Mouse (Mus musculus): ENCODE results near the gene Apobec1. TPM values are rescaled to one million over a fixed set of nuclear protein-coding genes. Genes with fewer than 3 reads are reported as not detected.

Apobec1 gene
- polyA plus RNA-seq, 1 experiment from 2014 or later = 3.3 TPM

GRCm38 (mm10) chr6:122571617-122571959 lies 30.7 kb downstream of the Apobec1 start:
- H3K4me3 ChIP-seq (replicated peaks) = no peak overlapping the region
- ATAC-seq (replicated peaks; ENCODE audit: low FRiP score) = no peak
- 84% methylated on average over 3 of the region's 3 CpGs for WGBS
- no peaks in the 10 kb centered on the region for H3K4me1 ChIP-seq
- H3K27ac ChIP-seq = no peak overlapping the region
- H3K36me3 ChIP-seq = no peaks in the 10 kb centered on the region
- H3K4me2 ChIP-seq = no peak overlapping the region
- no peak overlapping the region for H3K9ac ChIP-seq
- H3K27me3 ChIP-seq = no peaks in the 10 kb centered on the region
- no peaks in the 10 kb centered on the region for H3K9me3 ChIP-seq (replicated peaks)

DNA sequence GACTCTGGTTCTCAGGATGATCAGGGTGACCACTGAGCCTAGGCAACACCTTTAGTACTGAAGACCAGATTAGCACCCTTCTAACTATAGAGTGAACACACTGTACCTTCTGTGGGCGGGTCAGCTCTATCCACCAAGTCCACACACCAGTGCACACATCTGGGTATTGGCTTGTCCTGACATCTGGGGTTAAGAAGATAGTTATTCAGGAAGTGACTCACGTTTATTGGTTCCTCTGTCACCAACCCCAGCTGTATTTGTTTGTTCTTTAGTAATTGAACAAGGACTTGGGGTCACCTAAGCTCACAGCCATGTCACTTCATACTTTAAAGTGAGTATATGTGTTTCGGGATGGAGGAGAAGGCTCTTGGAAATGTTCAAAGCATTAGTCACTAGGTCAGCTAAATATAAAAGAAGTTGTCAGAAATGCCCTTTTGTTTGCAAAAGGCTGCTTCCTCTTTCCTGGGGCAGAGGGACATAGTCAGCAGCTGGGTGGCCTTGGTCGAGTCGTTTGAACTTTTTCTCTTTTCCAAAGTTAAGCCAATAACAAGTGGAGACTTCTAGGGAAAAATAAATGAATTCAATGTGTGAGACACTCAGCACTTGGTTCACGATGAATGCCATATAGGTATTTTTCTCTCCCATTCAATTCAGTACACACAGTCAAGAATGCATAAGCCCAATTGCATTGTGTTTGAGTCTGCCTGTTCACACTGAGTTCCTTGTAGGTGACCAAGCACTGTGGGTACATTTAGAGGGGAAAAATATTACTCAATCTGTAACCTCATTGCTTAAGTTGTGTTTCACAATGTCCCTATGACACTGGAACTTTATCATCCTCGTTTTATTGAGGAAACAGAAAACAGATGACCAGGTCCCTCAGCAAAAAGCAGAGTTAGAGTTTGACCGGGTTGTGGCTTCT lies 31.3 kb downstream of the Apobec1 start:
- ATAC-seq (replicated peaks; ENCODE audit: low FRiP score) = no peak
- Histone ChIP-seq H3K36me3 (no peaks in the 10 kb centered on the region), H3K4me3 (replicated peaks) (no peak overlapping the region), H3K9me3 (replicated peaks) (no peaks in the 10 kb centered on the region), H3K4me2 (no peak overlapping the region), H3K27me3 (no peaks in the 10 kb centered on the region), H3K27ac (no peak overlapping the region), H3K4me1 (no peaks in the 10 kb centered on the region), H3K9ac (no peak overlapping the region)
- 55% methylated on average over 8 of the region's 8 CpGs for WGBS

DNA sequence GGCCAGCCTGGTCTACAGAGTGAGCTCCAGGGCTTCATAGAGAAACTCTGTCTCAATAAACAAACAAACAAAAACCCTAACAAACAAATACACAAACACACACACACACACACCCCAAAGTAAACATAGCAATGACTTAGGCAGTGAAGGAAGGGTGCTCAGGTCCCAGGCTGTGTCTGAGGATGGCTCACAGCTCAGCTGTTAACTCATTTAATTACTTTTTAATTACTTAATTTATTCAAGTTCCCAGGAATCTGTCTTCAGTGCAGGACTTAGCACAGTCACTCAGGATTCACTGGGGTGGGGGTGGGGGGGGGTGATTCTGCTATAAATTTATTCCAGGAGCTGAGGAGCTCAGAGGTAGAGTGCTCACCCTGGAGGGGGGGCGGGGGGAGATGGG lies 32.5 kb downstream of the Apobec1 start:
- no peak overlapping the region for H3K4me3 ChIP-seq (replicated peaks)
- 67% methylated on average over 1 of the region's 1 CpGs for WGBS
- H3K4me1 ChIP-seq = no peaks in the 10 kb centered on the region
- H3K9ac ChIP-seq = no peak overlapping the region
- H3K9me3 ChIP-seq (replicated peaks) = no peaks in the 10 kb centered on the region
- H3K27me3 ChIP-seq = peaks cover under 1% of the 10 kb centered on the region; the same call in 1 of the 2 replicates
- H3K36me3 ChIP-seq = no peaks in the 10 kb centered on the region
- no peak overlapping the region for H3K27ac ChIP-seq
- no peak for ATAC-seq (replicated peaks; ENCODE audit: low FRiP score)
- H3K4me2 ChIP-seq = no peak overlapping the region

- Histone ChIP-seq H3K4me2 (no peak overlapping the region), H3K27me3 (peaks cover 4% of the 10 kb centered on the region; the same call in 1 of the 2 replicates), H3K9ac (no peak overlapping the region), H3K9me3 (replicated peaks) (no peaks in the 10 kb centered on the region), H3K36me3 (no peaks in the 10 kb centered on the region), H3K4me1 (no peaks in the 10 kb centered on the region), H3K4me3 (replicated peaks) (no peak overlapping the region), H3K27ac (no peak overlapping the region)
- no peak for ATAC-seq (replicated peaks; ENCODE audit: low FRiP score)
- 68% methylated on average over 5 of the region's 5 CpGs for WGBS
These were observed 33.1 kb downstream of the Apobec1 start for GRCm38 (mm10) chr6:122569113-122569512.

GRCm38 (mm10) chr6:122565070-122565784 lies 37.0 kb downstream of the Apobec1 start:
- no peak overlapping the region for H3K4me3 ChIP-seq (replicated peaks)
- no peaks in the 10 kb centered on the region for H3K4me1 ChIP-seq
- H3K36me3 ChIP-seq = no peaks in the 10 kb centered on the region
- H3K4me2 ChIP-seq = no peak overlapping the region
- peaks cover 17% of the 10 kb centered on the region for H3K27me3 ChIP-seq
- no peaks in the 10 kb centered on the region for H3K9me3 ChIP-seq (replicated peaks)
- WGBS = 87% methylated on average over 9 of the region's 9 CpGs
- H3K9ac ChIP-seq = no peak overlapping the region
- ATAC-seq (replicated peaks; ENCODE audit: low FRiP score) = no peak
- no peak overlapping the region for H3K27ac ChIP-seq

- H3K36me3 ChIP-seq = no peaks in the 10 kb centered on the region
- no peak overlapping the region for H3K9ac ChIP-seq
- peaks cover 17% of the 10 kb centered on the region for H3K27me3 ChIP-seq
- no peaks in the 10 kb centered on the region for H3K4me1 ChIP-seq
- no peaks in the 10 kb centered on the region for H3K9me3 ChIP-seq (replicated peaks)
- H3K4me3 ChIP-seq (replicated peaks) = no peak overlapping the region
- H3K27ac ChIP-seq = no peak overlapping the region
- H3K4me2 ChIP-seq = 0 out of 2 replicates have a peak overlapping the region, but pooled peaks have one; percentile 21
- 1% methylated on average over 6 of the region's 6 CpGs for WGBS
- ATAC-seq (replicated peaks; ENCODE audit: low FRiP score) = no peak
These were observed 39.8 kb downstream of the Apobec1 start for GRCm38 (mm10) chr6:122562463-122562862.

GRCm38 (mm10) chr6:122561005-122561404 lies 41.2 kb downstream of the Apobec1 start:
- Histone ChIP-seq H3K27ac (no peak overlapping the region), H3K9ac (no peak overlapping the region), H3K9me3 (replicated peaks) (no peaks in the 10 kb centered on the region), H3K4me1 (peaks cover 5% of the 10 kb centered on the region; the same call in 1 of the 2 replicates), H3K36me3 (no peaks in the 10 kb centered on the region), H3K4me3 (replicated peaks) (no peak overlapping the region), H3K27me3 (peaks cover 21% of the 10 kb centered on the region), H3K4me2 (peak overlapping the region; percentile 53; the same call in 1 of the 2 replicates)
- 84% methylated on average over 20 of the region's 20 CpGs for WGBS
- ATAC-seq (replicated peaks; ENCODE audit: low FRiP score) = peak; percentile 30; the same call in 1 of the 2 replicates

- Histone ChIP-seq H3K9ac (no peak overlapping the region), H3K4me2 (peak overlapping the region; percentile 53), H3K4me1 (peaks cover 5% of the 10 kb centered on the region; the same call in 1 of the 2 replicates), H3K4me3 (replicated peaks) (peak overlapping the region; percentile 20; the same call in 1 of the 2 replicates), H3K36me3 (no peaks in the 10 kb centered on the region), H3K27ac (no peak overlapping the region), H3K27me3 (peaks cover 25% of the 10 kb centered on the region), H3K9me3 (replicated peaks) (no peaks in the 10 kb centered on the region)
- WGBS = 8% methylated on average over 17 of the region's 17 CpGs
- 0 out of 2 replicates have a peak, but pooled peaks have one; percentile 31 for ATAC-seq (replicated peaks; ENCODE audit: low FRiP score)
These were observed 41.8 kb downstream of the Apobec1 start for GRCm38 (mm10) chr6:122560427-122560826.

DNA sequence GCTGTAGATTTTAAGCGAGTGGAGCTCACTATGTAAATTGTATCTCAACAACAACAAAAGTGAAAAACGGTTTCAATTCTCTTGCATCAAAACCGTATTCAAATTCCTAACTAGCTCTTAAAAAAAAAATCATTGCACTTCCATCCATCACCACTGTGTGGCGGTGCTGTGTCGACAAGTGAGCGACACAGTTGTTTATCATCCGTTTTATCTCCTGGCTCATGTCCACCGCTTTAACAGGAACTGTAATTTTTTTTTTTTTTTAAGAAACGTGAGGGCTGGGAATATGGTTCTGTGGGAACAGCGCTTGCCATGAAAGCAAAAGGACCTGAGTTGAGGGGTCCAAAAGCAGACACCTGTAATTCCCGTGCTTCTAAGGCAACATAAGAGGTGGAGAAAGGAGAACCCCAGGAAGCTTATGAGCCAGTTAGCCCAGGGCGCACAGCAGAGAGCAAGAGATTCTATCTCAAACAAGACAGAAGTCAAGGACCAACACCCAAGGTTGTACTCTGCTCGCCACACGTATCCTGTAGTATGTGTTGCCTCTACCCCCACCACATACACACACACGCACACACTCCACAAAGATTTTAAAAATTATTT lies 45.2 kb downstream of the Apobec1 start:
- ATAC-seq (replicated peaks; ENCODE audit: low FRiP score) = no peak

GRCm38 (mm10) chr6:122555266-122555665 lies 47.0 kb downstream of the Apobec1 start:
- no peak for ATAC-seq (replicated peaks; ENCODE audit: low FRiP score)
- Histone ChIP-seq H3K27me3 (0 out of 2 replicates have a peak, but pooled peaks cover 8% of the 10 kb centered on the region), H3K9ac (no peak overlapping the region), H3K9me3 (replicated peaks) (no peaks in the 10 kb centered on the region), H3K27ac (no peak overlapping the region), H3K4me2 (no peak overlapping the region), H3K4me1 (peaks cover 5% of the 10 kb centered on the region; the same call in 1 of the 2 replicates), H3K36me3 (no peaks in the 10 kb centered on the region), H3K4me3 (replicated peaks) (no peak overlapping the region)
- WGBS = 40% methylated on average over 7 of the region's 7 CpGs

More for the DNA sequence above, 45.2 kb downstream of the Apobec1 start:
- H3K4me1 ChIP-seq = peaks cover 5% of the 10 kb centered on the region; the same call in 1 of the 2 replicates
- WGBS = 25% methylated on average over 15 of the region's 15 CpGs
- no peak overlapping the region for H3K27ac ChIP-seq
- no peak overlapping the region for H3K4me3 ChIP-seq (replicated peaks)
- H3K9ac ChIP-seq = no peak overlapping the region
- 0 out of 2 replicates have a peak, but pooled peaks cover 12% of the 10 kb centered on the region for H3K27me3 ChIP-seq
- no peaks in the 10 kb centered on the region for H3K9me3 ChIP-seq (replicated peaks)
- H3K4me2 ChIP-seq = peak overlapping the region; percentile 35
- no peaks in the 10 kb centered on the region for H3K36me3 ChIP-seq

DNA sequence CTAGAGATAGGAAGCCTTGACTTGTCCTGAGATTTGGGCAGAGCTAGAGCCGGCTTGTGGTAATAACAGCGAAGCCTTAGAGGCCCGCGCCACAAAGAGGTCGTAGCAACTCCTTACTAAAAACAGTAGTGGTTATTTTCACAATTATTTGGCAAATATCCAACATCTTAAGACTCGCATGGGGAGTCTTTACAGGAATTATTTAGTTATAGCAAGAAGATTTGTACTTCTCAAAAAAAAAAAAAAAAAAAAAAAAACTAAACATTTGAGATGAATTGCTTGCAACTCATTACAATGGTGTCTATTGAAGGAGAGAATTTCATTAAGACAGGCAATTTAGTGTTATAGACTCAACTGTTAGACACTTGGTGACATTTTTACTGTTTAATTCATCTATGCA lies 48.1 kb downstream of the Apobec1 start:
- Histone ChIP-seq H3K4me3 (replicated peaks) (no peak overlapping the region), H3K4me2 (no peak overlapping the region), H3K27me3 (0 out of 2 replicates have a peak, but pooled peaks cover 8% of the 10 kb centered on the region), H3K4me1 (peaks cover 5% of the 10 kb centered on the region; the same call in 1 of the 2 replicates), H3K9me3 (replicated peaks) (no peaks in the 10 kb centered on the region), H3K36me3 (no peaks in the 10 kb centered on the region), H3K27ac (no peak overlapping the region), H3K9ac (no peak overlapping the region)
- no peak for ATAC-seq (replicated peaks; ENCODE audit: low FRiP score)
- WGBS = 66% methylated on average over 6 of the region's 6 CpGs

All from kidney, embryonic 15.5 days (tissue).